Mouse (Mus musculus) MEL (cell line): ENCODE results near the gene Nudt12. TPM values are rescaled to one million over a fixed set of nuclear protein-coding genes. Genes with fewer than 3 reads are reported as not detected.

Experiments
- DNase-seq: peaks from one replicate; pipeline ENCODE4 v3.0.0; 2011; ENCODE audit warnings: low read depth, low spot score
- H3K27ac ChIP-seq: 2 replicates; pipeline ENCODE4 v1.5.1; 2012; ENCODE audit warnings: low read depth, mild to moderate bottlenecking, control low read depth, low read length, moderate library complexity; ENCODE audit not compliant: control insufficient read depth
- H3K27me3 ChIP-seq, 2 experiments: fragments of 150-350 bp in 1 of 2; sonication (generic) in 1 of 2; 2 replicates each; pipeline ENCODE4 v1.6.1; 2012; ENCODE audit warnings: low read length in 2 of 2, mild to moderate bottlenecking in 2 of 2, improper control_type of control experiment in 1 of 2, moderate library complexity in 1 of 2; ENCODE audit not compliant: insufficient read depth in 2 of 2, control insufficient read depth in 1 of 2
- H3K36me3 ChIP-seq, 2 experiments: 2 replicates each; pipeline ENCODE4 v1.6.1; 2012 to 2014; ENCODE audit warnings: low read length in 2 of 2, improper control_type of control experiment in 1 of 2, inconsistent platforms in 1 of 2, mild to moderate bottlenecking in 1 of 2; ENCODE audit not compliant: insufficient read depth in 2 of 2, control insufficient read depth in 1 of 2
- H3K4me1 ChIP-seq, 2 experiments: fragments of 150-350 bp in 1 of 2; sonication (generic) in 1 of 2; 2 replicates each; pipeline ENCODE4 v1.6.1; 2012; ENCODE audit warnings: low read length in 2 of 2, improper control_type of control experiment in 1 of 2, mild to moderate bottlenecking in 1 of 2; ENCODE audit not compliant: insufficient read depth in 2 of 2, control insufficient read depth in 1 of 2
- H3K4me3 ChIP-seq, 2 experiments: fragments of 150-350 bp in 1 of 2; sonication (generic) in 1 of 2; 2 replicates each; pipeline ENCODE4 v1.5.1; 2012; ENCODE audit warnings: low read depth in 2 of 2, low read length in 2 of 2, mild to moderate bottlenecking in 2 of 2, moderate library complexity in 2 of 2, control low read depth in 1 of 2, improper control_type of control experiment in 1 of 2; ENCODE audit not compliant: control insufficient read depth in 1 of 2, insufficient read depth in 1 of 2
- H3K79me2 ChIP-seq: 2 replicates; pipeline ENCODE4 v1.6.1; 2012; ENCODE audit warnings: mild to moderate bottlenecking, low read length, moderate library complexity; ENCODE audit not compliant: control insufficient read depth, poor library complexity, insufficient read depth
- H3K9ac ChIP-seq: 2 replicates; pipeline ENCODE4 v1.6.1; 2012; ENCODE audit warnings: low read depth, mild to moderate bottlenecking, control low read depth, low read length, moderate library complexity; ENCODE audit not compliant: control insufficient read depth, poor library complexity, severe bottlenecking
- H3K9me3 ChIP-seq: fragments of 150-350 bp; sonication (generic); replicated peaks from 2 replicates; pipeline ENCODE4 v1.6.1; 2012; ENCODE audit warnings: mild to moderate bottlenecking, low read length, improper control_type of control experiment, moderate library complexity; ENCODE audit not compliant: insufficient read depth
- CHD2 ChIP-seq: IDR thresholded peaks from 2 replicates; pipeline ENCODE4 v1.6.1; 2011; ENCODE audit warnings: low read length, improper control_type of control experiment
- CTCF ChIP-seq, 3 experiments: IDR thresholded peaks in 2 of 3; conservative IDR thresholded peaks in 1 of 3; 2 replicates each; pipeline ENCODE4 v1.5.1; 2011 to 2012; ENCODE audit warnings: low read length in 3 of 3, low read depth in 2 of 3, mild to moderate bottlenecking in 2 of 3, improper control_type of control experiment in 1 of 3, inconsistent platforms in 1 of 3, mixed read lengths in 1 of 3, moderate library complexity in 1 of 3; ENCODE audit not compliant: control insufficient read depth in 1 of 3, insufficient read depth in 1 of 3, poor library complexity in 1 of 3, severe bottlenecking in 1 of 3
- E2F4 ChIP-seq: IDR thresholded peaks from 2 replicates; pipeline ENCODE4 v1.6.1; 2011; ENCODE audit warnings: low read depth, low read length, improper control_type of control experiment, borderline replicate concordance
- ELF1 ChIP-seq: IDR thresholded peaks from 2 replicates; pipeline ENCODE4 v1.6.1; 2014; ENCODE audit warnings: low read depth, mild to moderate bottlenecking, inconsistent platforms, low read length, improper control_type of control experiment, moderate library complexity
- GABPA ChIP-seq: IDR thresholded peaks from 2 replicates; pipeline ENCODE4 v1.6.1; 2012; ENCODE audit warnings: low read depth, mild to moderate bottlenecking, inconsistent platforms, low read length, improper control_type of control experiment, moderate library complexity
- MAFK ChIP-seq: IDR thresholded peaks from 2 replicates; pipeline ENCODE4 v1.6.1; 2011; ENCODE audit warnings: low read depth, mild to moderate bottlenecking, low read length, improper control_type of control experiment, borderline replicate concordance
- MXI1 ChIP-seq: IDR thresholded peaks from 2 replicates; pipeline ENCODE4 v1.6.1; 2011; ENCODE audit warnings: mild to moderate bottlenecking, low read depth, low read length, improper control_type of control experiment
- MYB ChIP-seq: IDR thresholded peaks from 2 replicates; pipeline ENCODE4 v1.6.1; 2011; ENCODE audit warnings: mild to moderate bottlenecking, low read depth, low read length, improper control_type of control experiment
- MYC ChIP-seq: IDR thresholded peaks from 2 replicates; pipeline ENCODE4 v1.6.1; 2011; ENCODE audit warnings: low read depth, mild to moderate bottlenecking, low read length, improper control_type of control experiment, moderate library complexity
- NELFE ChIP-seq: IDR thresholded peaks from 2 replicates; pipeline ENCODE4 v1.6.1; 2011; ENCODE audit warnings: low read depth, low read length, improper control_type of control experiment
- NRF1 ChIP-seq: IDR thresholded peaks from 2 replicates; pipeline ENCODE4 v1.6.1; 2014; ENCODE audit warnings: low read depth, mild to moderate bottlenecking, inconsistent platforms, low read length, improper control_type of control experiment, moderate library complexity; ENCODE audit not compliant: poor library complexity, insufficient read depth, severe bottlenecking
- POLR2AphosphoS2 ChIP-seq: IDR thresholded peaks from 2 replicates; pipeline ENCODE4 v1.6.1; 2011; ENCODE audit warnings: low read length, improper control_type of control experiment
- RAD21 ChIP-seq: IDR thresholded peaks from 2 replicates; pipeline ENCODE4 v1.6.1; 2011; ENCODE audit warnings: mild to moderate bottlenecking, low read depth, low read length, improper control_type of control experiment
- RCOR1 ChIP-seq: IDR thresholded peaks from 2 replicates; pipeline ENCODE4 v1.6.1; 2012; ENCODE audit warnings: low read depth, mild to moderate bottlenecking, inconsistent platforms, low read length, improper control_type of control experiment
- SIN3A ChIP-seq: IDR thresholded peaks from 2 replicates; pipeline ENCODE4 v1.6.1; 2012; ENCODE audit warnings: low read length, improper control_type of control experiment, inconsistent platforms
- SMC3 ChIP-seq: IDR thresholded peaks from 2 replicates; pipeline ENCODE4 v1.6.1; 2011; ENCODE audit warnings: low read depth, low read length, improper control_type of control experiment
- TAL1 ChIP-seq: IDR thresholded peaks from 2 replicates; pipeline ENCODE4 v1.6.1; 2012; ENCODE audit warnings: mild to moderate bottlenecking, inconsistent platforms, low read length, moderate library complexity, mixed read lengths
- TBP ChIP-seq: IDR thresholded peaks from 2 replicates; pipeline ENCODE4 v1.8.0; 2011; ENCODE audit warnings: low read depth, low read length, improper control_type of control experiment
- UBTF ChIP-seq: IDR thresholded peaks from 2 replicates; pipeline ENCODE4 v1.6.1; 2012; ENCODE audit warnings: low read depth, mild to moderate bottlenecking, inconsistent platforms, low read length, improper control_type of control experiment, moderate library complexity, borderline replicate concordance; ENCODE audit not compliant: insufficient read depth
- ZC3H11A ChIP-seq: IDR thresholded peaks from 2 replicates; pipeline ENCODE4 v1.6.1; 2012; ENCODE audit warnings: low read depth, mild to moderate bottlenecking, inconsistent platforms, low read length, improper control_type of control experiment
- ZKSCAN1 ChIP-seq: IDR thresholded peaks from 2 replicates; pipeline ENCODE4 v1.6.1; 2012; ENCODE audit warnings: low read depth, mild to moderate bottlenecking, inconsistent platforms, low read length, improper control_type of control experiment, moderate library complexity
- ZNF384 ChIP-seq: IDR thresholded peaks from 2 replicates; pipeline ENCODE4 v1.6.1; 2012; ENCODE audit warnings: low read depth, mild to moderate bottlenecking, inconsistent platforms, low read length, improper control_type of control experiment
- polyA plus RNA-seq, 2 experiments: library from polyadenylated mRNA; stranded (reverse) in 1 of 2; unstranded in 1 of 2; fragments of >175 nt in 1 of 2; fragments of >200 nt in 1 of 2; gene quantifications; 2 replicates each; pipeline versions ENCODE4 v1.2.1 to v1.2.4; 2012; ENCODE audit warnings: low replicate concordance in 2 of 2, low read depth in 1 of 2; ENCODE audit not compliant: insufficient read length in 2 of 2, insufficient read depth in 1 of 2, missing spikeins in 1 of 2
- total RNA-seq: library from RNA; depleted of rRNA; stranded (reverse); fragments of 300-350 nt; gene quantifications from 2 replicates; pipeline ENCODE4 v1.2.3, GENCODE M21; 2012

Gene Nudt12
- total and polyA plus RNA-seq, 3 experiments, result not detected

DNA sequence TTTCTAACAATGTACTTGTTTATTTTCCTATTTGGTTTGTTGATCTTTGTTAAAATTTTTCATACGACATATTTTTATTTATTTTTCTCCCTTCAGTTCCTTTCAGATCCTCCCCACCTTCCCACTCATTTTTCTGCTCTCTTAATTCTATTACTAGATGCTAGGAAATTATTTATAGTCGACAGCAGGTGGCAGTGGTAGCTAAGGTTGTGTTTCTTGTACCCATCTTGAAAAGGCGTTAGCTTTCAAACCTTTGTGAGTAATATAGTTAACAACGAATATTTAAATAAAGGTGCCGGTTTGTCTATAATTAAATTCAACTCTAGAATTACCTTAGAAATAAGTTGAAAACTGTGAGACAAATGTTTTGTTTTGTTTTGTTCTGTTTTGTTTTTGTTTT lies 26.6 kb upstream of the Nudt12 start:
- peak; percentile 74 for DNase-seq
- Histone ChIP-seq H3K27ac (no peak overlapping the region), H3K4me1 (0 out of 4 replicates have a peak, but pooled peaks cover 0 to 2% of the 10 kb centered on the region in 2 experiments), H3K9ac (no peak overlapping the region), H3K27me3 (no peaks in the 10 kb centered on the region), H3K36me3 (no peaks in the 10 kb centered on the region), H3K79me2 (no peaks in the 10 kb centered on the region), H3K9me3 (no peaks in the 10 kb centered on the region), H3K4me3 (peak overlapping the region in 1 of 2 experiments; percentile 30; a peak in 1 of 4 replicates)
- TF ChIP-seq ELF1, result no peak
- TF ChIP-seq SMC3, result peak; percentile 69
- no peak for TF ChIP-seq SIN3A
- TF ChIP-seq RAD21, result peak; percentile 90
- no peak for TF ChIP-seq TAL1
- TF ChIP-seq MYC, result no peak
- no peak for TF ChIP-seq UBTF
- TF ChIP-seq ZC3H11A, result peak; percentile 60
- no peak for TF ChIP-seq MXI1
- no peak for TF ChIP-seq MYB
- TF ChIP-seq MAFK, result no peak
- TF ChIP-seq CTCF (IDR thresholded peaks at IDR 0.05 in 2 of 3, conservative IDR thresholded peaks at IDR 0.05 in 1 of 3; ENCODE audit: control insufficient read depth in 1 of 3, insufficient read depth in 1 of 3, low read depth in 2 of 3, low read length in 3 of 3, poor library complexity in 1 of 3, severe bottlenecking in 1 of 3), result peak in 2 of 3 experiments; percentile 12 to 73; a peak in 2 of 6 replicates
- no peak for TF ChIP-seq E2F4

DNA sequence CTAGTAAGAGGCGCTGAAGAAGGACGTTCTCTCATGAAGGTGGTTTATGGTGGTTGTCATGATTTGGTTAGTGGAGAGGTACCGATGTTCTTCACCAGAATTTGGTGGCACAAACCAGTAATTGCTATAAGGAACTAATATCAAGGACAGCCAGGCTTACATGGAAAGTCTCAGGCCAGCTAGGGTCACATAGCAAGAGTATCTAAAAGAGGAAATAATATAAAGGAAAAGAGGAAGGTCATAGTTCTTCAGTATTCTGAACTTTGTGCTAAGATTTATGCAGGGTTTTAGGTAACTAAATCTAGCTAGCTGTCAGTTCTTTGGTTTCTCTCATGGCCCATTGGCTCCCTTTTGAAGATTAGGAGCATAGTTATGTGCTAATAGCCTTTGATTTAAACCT lies 20.3 kb upstream of the Nudt12 start:
- Histone ChIP-seq H3K27ac (no peak overlapping the region), H3K27me3 (no peaks in the 10 kb centered on the region), H3K79me2 (no peaks in the 10 kb centered on the region), H3K9ac (no peak overlapping the region), H3K9me3 (no peaks in the 10 kb centered on the region), H3K4me1 (no peaks in the 10 kb centered on the region), H3K4me3 (no peak overlapping the region), H3K36me3 (no peaks in the 10 kb centered on the region)
- peak; percentile 19 for DNase-seq
- TF ChIP-seq TBP (no peak), ZKSCAN1 (no peak), SIN3A (no peak), GABPA (no peak), RCOR1 (no peak), NELFE (no peak), ZC3H11A (no peak), UBTF (no peak), ZNF384 (no peak), MYC (no peak), CHD2 (no peak), TAL1 (no peak), NRF1 (no peak), POLR2AphosphoS2 (no peak)
